Mouse (Mus musculus) layer of hippocampus, adult 9-11 months (tissue): Measurements from ENCODE around the gene Gm26938.

Source experiments
- DNase-seq: peaks from one replicate; pipeline ENCODE4 v3.0.0; 2022

The Gm26938 gene

GRCm38 (mm10) chr5:139793338-139794089 is 32.7 kb downstream of the Gm26938 start:
- no peak for DNase-seq

- DNase-seq: no peak
Observed at GRCm38 (mm10) chr5:139792966-139793337, 33.3 kb downstream of the Gm26938 start.

- no peak for DNase-seq
Observed at GRCm38 (mm10) chr5:139792159-139792775, 33.9 kb downstream of the Gm26938 start.

- peak; percentile 96 for DNase-seq
Observed at GRCm38 (mm10) chr5:139791227-139792158, 34.7 kb downstream of the Gm26938 start, which contains the start of gene Mafk. Gene Mafk, plus strand, starts transcription at chr5:139791513.

GRCm38 (mm10) chr5:139789466-139789865 is 36.7 kb downstream of the Gm26938 start:
- no peak for DNase-seq

- DNase-seq: no peak
Observed at GRCm38 (mm10) chr5:139781406-139781805, 44.8 kb downstream of the Gm26938 start.

- no peak for DNase-seq
Observed at GRCm38 (mm10) chr5:139776966-139777365, 49.2 kb downstream of the Gm26938 start.

GRCm38 (mm10) chr5:139775216-139775926 is 50.8 kb downstream of the Gm26938 start, which contains the start of gene Ints1:
Gene Ints1, minus strand, starts transcription at chr5:139775674.
- peak; percentile 97 for DNase-seq

GRCm38 (mm10) chr5:139768216-139768615 is 58.0 kb downstream of the Gm26938 start:
- no peak for DNase-seq

- no peak for DNase-seq
Observed at GRCm38 (mm10) chr5:139764296-139764695, 61.9 kb downstream of the Gm26938 start.

- peak; percentile 75 for DNase-seq
Observed at GRCm38 (mm10) chr5:139758096-139758495, 68.1 kb downstream of the Gm26938 start.
